Mouse (Mus musculus) MEL (cell line): ENCODE data around the gene Sez6l. TPM values are rescaled to one million over a fixed set of nuclear protein-coding genes. Genes with fewer than 3 reads are reported as not detected.

ENCODE experiments used
- DNase-seq: peaks from one replicate; pipeline ENCODE4 v3.0.0; 2011; ENCODE audit warnings: low read depth, low spot score
- H3K27ac ChIP-seq: 2 replicates; pipeline ENCODE4 v1.5.1; 2012; ENCODE audit warnings: low read depth, mild to moderate bottlenecking, control low read depth, low read length, moderate library complexity; ENCODE audit not compliant: control insufficient read depth
- H3K27me3 ChIP-seq, 2 experiments: fragments of 150-350 bp in 1 of 2; sonication (generic) in 1 of 2; 2 replicates each; pipeline ENCODE4 v1.6.1; 2012; ENCODE audit warnings: low read length in 2 of 2, mild to moderate bottlenecking in 2 of 2, improper control_type of control experiment in 1 of 2, moderate library complexity in 1 of 2; ENCODE audit not compliant: insufficient read depth in 2 of 2, control insufficient read depth in 1 of 2
- H3K36me3 ChIP-seq, 2 experiments: 2 replicates each; pipeline ENCODE4 v1.6.1; 2012 to 2014; ENCODE audit warnings: low read length in 2 of 2, improper control_type of control experiment in 1 of 2, inconsistent platforms in 1 of 2, mild to moderate bottlenecking in 1 of 2; ENCODE audit not compliant: insufficient read depth in 2 of 2, control insufficient read depth in 1 of 2
- H3K4me1 ChIP-seq, 2 experiments: fragments of 150-350 bp in 1 of 2; sonication (generic) in 1 of 2; 2 replicates each; pipeline ENCODE4 v1.6.1; 2012; ENCODE audit warnings: low read length in 2 of 2, improper control_type of control experiment in 1 of 2, mild to moderate bottlenecking in 1 of 2; ENCODE audit not compliant: insufficient read depth in 2 of 2, control insufficient read depth in 1 of 2
- H3K4me3 ChIP-seq, 2 experiments: fragments of 150-350 bp in 1 of 2; sonication (generic) in 1 of 2; 2 replicates each; pipeline ENCODE4 v1.5.1; 2012; ENCODE audit warnings: low read depth in 2 of 2, low read length in 2 of 2, mild to moderate bottlenecking in 2 of 2, moderate library complexity in 2 of 2, control low read depth in 1 of 2, improper control_type of control experiment in 1 of 2; ENCODE audit not compliant: control insufficient read depth in 1 of 2, insufficient read depth in 1 of 2
- H3K79me2 ChIP-seq: 2 replicates; pipeline ENCODE4 v1.6.1; 2012; ENCODE audit warnings: mild to moderate bottlenecking, low read length, moderate library complexity; ENCODE audit not compliant: control insufficient read depth, poor library complexity, insufficient read depth
- H3K9ac ChIP-seq: 2 replicates; pipeline ENCODE4 v1.6.1; 2012; ENCODE audit warnings: low read depth, mild to moderate bottlenecking, control low read depth, low read length, moderate library complexity; ENCODE audit not compliant: control insufficient read depth, poor library complexity, severe bottlenecking
- H3K9me3 ChIP-seq: fragments of 150-350 bp; sonication (generic); replicated peaks from 2 replicates; pipeline ENCODE4 v1.6.1; 2012; ENCODE audit warnings: mild to moderate bottlenecking, low read length, improper control_type of control experiment, moderate library complexity; ENCODE audit not compliant: insufficient read depth
- CHD1 ChIP-seq: IDR thresholded peaks from 2 replicates; pipeline ENCODE4 v1.6.1; 2012; ENCODE audit warnings: low read depth, mild to moderate bottlenecking, inconsistent platforms, low read length, improper control_type of control experiment
- CTCF ChIP-seq, 3 experiments: IDR thresholded peaks in 2 of 3; conservative IDR thresholded peaks in 1 of 3; 2 replicates each; pipeline ENCODE4 v1.5.1; 2011 to 2012; ENCODE audit warnings: low read length in 3 of 3, low read depth in 2 of 3, mild to moderate bottlenecking in 2 of 3, improper control_type of control experiment in 1 of 3, inconsistent platforms in 1 of 3, mixed read lengths in 1 of 3, moderate library complexity in 1 of 3; ENCODE audit not compliant: control insufficient read depth in 1 of 3, insufficient read depth in 1 of 3, poor library complexity in 1 of 3, severe bottlenecking in 1 of 3
- E2F4 ChIP-seq: IDR thresholded peaks from 2 replicates; pipeline ENCODE4 v1.6.1; 2011; ENCODE audit warnings: low read depth, low read length, improper control_type of control experiment, borderline replicate concordance
- ELF1 ChIP-seq: IDR thresholded peaks from 2 replicates; pipeline ENCODE4 v1.6.1; 2014; ENCODE audit warnings: low read depth, mild to moderate bottlenecking, inconsistent platforms, low read length, improper control_type of control experiment, moderate library complexity
- ETS1 ChIP-seq: IDR thresholded peaks from 2 replicates; pipeline ENCODE4 v1.6.1; 2012; ENCODE audit warnings: low read depth, mild to moderate bottlenecking, inconsistent platforms, low read length, improper control_type of control experiment, moderate library complexity
- GABPA ChIP-seq: IDR thresholded peaks from 2 replicates; pipeline ENCODE4 v1.6.1; 2012; ENCODE audit warnings: low read depth, mild to moderate bottlenecking, inconsistent platforms, low read length, improper control_type of control experiment, moderate library complexity
- GATA1 ChIP-seq: IDR thresholded peaks from 2 replicates; pipeline ENCODE4 v1.6.1; 2011; ENCODE audit warnings: low read depth, low read length, improper control_type of control experiment
- JUND ChIP-seq: IDR thresholded peaks from 2 replicates; pipeline ENCODE4 v1.6.1; 2011; ENCODE audit warnings: low read depth, mild to moderate bottlenecking, improper control_type of control experiment, low read length
- MAX ChIP-seq: IDR thresholded peaks from 2 replicates; pipeline ENCODE4 v1.6.1; 2011; ENCODE audit warnings: low read length, improper control_type of control experiment
- MAZ ChIP-seq: IDR thresholded peaks from 2 replicates; pipeline ENCODE4 v1.6.1; 2012; ENCODE audit warnings: low read depth, mild to moderate bottlenecking, inconsistent platforms, low read length, improper control_type of control experiment
- MEF2A ChIP-seq: IDR thresholded peaks from 2 replicates; pipeline ENCODE4 v1.6.1; 2014; ENCODE audit warnings: low read depth, mild to moderate bottlenecking, inconsistent platforms, low read length, improper control_type of control experiment; ENCODE audit not compliant: poor library complexity, insufficient replicate concordance, severe bottlenecking; ENCODE audit errors: extremely low read depth
- NRF1 ChIP-seq: IDR thresholded peaks from 2 replicates; pipeline ENCODE4 v1.6.1; 2014; ENCODE audit warnings: low read depth, mild to moderate bottlenecking, inconsistent platforms, low read length, improper control_type of control experiment, moderate library complexity; ENCODE audit not compliant: poor library complexity, insufficient read depth, severe bottlenecking
- POLR2AphosphoS2 ChIP-seq: IDR thresholded peaks from 2 replicates; pipeline ENCODE4 v1.6.1; 2011; ENCODE audit warnings: low read length, improper control_type of control experiment
- RAD21 ChIP-seq: IDR thresholded peaks from 2 replicates; pipeline ENCODE4 v1.6.1; 2011; ENCODE audit warnings: mild to moderate bottlenecking, low read depth, low read length, improper control_type of control experiment
- SMC3 ChIP-seq: IDR thresholded peaks from 2 replicates; pipeline ENCODE4 v1.6.1; 2011; ENCODE audit warnings: low read depth, low read length, improper control_type of control experiment
- TAL1 ChIP-seq: IDR thresholded peaks from 2 replicates; pipeline ENCODE4 v1.6.1; 2012; ENCODE audit warnings: mild to moderate bottlenecking, inconsistent platforms, low read length, moderate library complexity, mixed read lengths
- TBP ChIP-seq: IDR thresholded peaks from 2 replicates; pipeline ENCODE4 v1.8.0; 2011; ENCODE audit warnings: low read depth, low read length, improper control_type of control experiment
- TCF12 ChIP-seq: IDR thresholded peaks from 2 replicates; pipeline ENCODE4 v1.6.1; 2014; ENCODE audit warnings: low read depth, mild to moderate bottlenecking, inconsistent platforms, low read length, improper control_type of control experiment, moderate library complexity
- USF2 ChIP-seq, 2 experiments: IDR thresholded peaks; 2 replicates each; pipeline ENCODE4 v1.6.1; 2011 to 2012; ENCODE audit warnings: improper control_type of control experiment in 2 of 2, low read length in 2 of 2, borderline replicate concordance in 1 of 2, inconsistent platforms in 1 of 2, low read depth in 1 of 2, mild to moderate bottlenecking in 1 of 2; ENCODE audit not compliant: insufficient read depth in 1 of 2
- ZMIZ1 ChIP-seq: IDR thresholded peaks from 2 replicates; pipeline ENCODE4 v1.6.1; 2012; ENCODE audit warnings: low read depth, mild to moderate bottlenecking, inconsistent platforms, low read length, improper control_type of control experiment, moderate library complexity
- polyA plus RNA-seq, 2 experiments: library from polyadenylated mRNA; stranded (reverse) in 1 of 2; unstranded in 1 of 2; fragments of >175 nt in 1 of 2; fragments of >200 nt in 1 of 2; gene quantifications; 2 replicates each; pipeline versions ENCODE4 v1.2.1 to v1.2.4; 2012; ENCODE audit warnings: low replicate concordance in 2 of 2, low read depth in 1 of 2; ENCODE audit not compliant: insufficient read length in 2 of 2, insufficient read depth in 1 of 2, missing spikeins in 1 of 2
- total RNA-seq: library from RNA; depleted of rRNA; stranded (reverse); fragments of 300-350 nt; gene quantifications from 2 replicates; pipeline ENCODE4 v1.2.3, GENCODE M21; 2012

The Sez6l gene
- total and polyA plus RNA-seq, 3 experiments, result not detected

GRCm38 (mm10) chr5:112532894-112533293 lies 44.1 kb downstream of the Sez6l start:
- no peaks in the 10 kb centered on the region for H3K4me1 ChIP-seq
- TF ChIP-seq CHD1, result no peak
- no peak for TF ChIP-seq TCF12
- TF ChIP-seq USF2 (IDR thresholded peaks at IDR 0.05; ENCODE audit: borderline replicate concordance in 1 of 2, insufficient read depth in 1 of 2, low read depth in 1 of 2, low read length in 2 of 2), result no peak
- TF ChIP-seq TBP, result no peak
- no peak for TF ChIP-seq POLR2AphosphoS2
- no peak for TF ChIP-seq ZMIZ1
- no peak for TF ChIP-seq MAZ
- no peak for TF ChIP-seq GATA1
- no peak for TF ChIP-seq JUND
- no peak for TF ChIP-seq ELF1
- TF ChIP-seq CTCF (IDR thresholded peaks at IDR 0.05 in 2 of 3, conservative IDR thresholded peaks at IDR 0.05 in 1 of 3; ENCODE audit: control insufficient read depth in 1 of 3, insufficient read depth in 1 of 3, low read depth in 2 of 3, low read length in 3 of 3, poor library complexity in 1 of 3, severe bottlenecking in 1 of 3), result no peak
- no peak for TF ChIP-seq NRF1
- TF ChIP-seq MEF2A, result no peak
- no peak for TF ChIP-seq RAD21
- TF ChIP-seq E2F4, result no peak
- no peaks in the 10 kb centered on the region for H3K36me3 ChIP-seq
- H3K9ac ChIP-seq, result no peak overlapping the region
- no peak overlapping the region for H3K27ac ChIP-seq
- no peak for DNase-seq
- no peaks in the 10 kb centered on the region for H3K27me3 ChIP-seq
- H3K79me2 ChIP-seq, result no peaks in the 10 kb centered on the region
- no peaks in the 10 kb centered on the region for H3K9me3 ChIP-seq
- no peak overlapping the region for H3K4me3 ChIP-seq

- H3K4me3 ChIP-seq, result no peak overlapping the region
- no peaks in the 10 kb centered on the region for H3K36me3 ChIP-seq
- peak; percentile 14 for DNase-seq
- H3K9me3 ChIP-seq, result no peaks in the 10 kb centered on the region
- no peak overlapping the region for H3K9ac ChIP-seq
- no peak for TF ChIP-seq TAL1
- no peak for TF ChIP-seq TBP
- TF ChIP-seq GABPA, result no peak
- TF ChIP-seq CTCF (IDR thresholded peaks at IDR 0.05 in 2 of 3, conservative IDR thresholded peaks at IDR 0.05 in 1 of 3; ENCODE audit: control insufficient read depth in 1 of 3, insufficient read depth in 1 of 3, low read depth in 2 of 3, low read length in 3 of 3, poor library complexity in 1 of 3, severe bottlenecking in 1 of 3), result peak; percentile 28 to 47 (median 44)
- TF ChIP-seq MAX, result no peak
- TF ChIP-seq RAD21, result peak; percentile 19
- 0 out of 2 replicates have a peak, but pooled peaks have one; percentile 9 for TF ChIP-seq SMC3
- TF ChIP-seq NRF1, result no peak
- no peak for TF ChIP-seq ETS1
- no peaks in the 10 kb centered on the region for H3K4me1 ChIP-seq
- H3K79me2 ChIP-seq, result no peaks in the 10 kb centered on the region
- H3K27ac ChIP-seq, result no peak overlapping the region
- H3K27me3 ChIP-seq, result no peaks in the 10 kb centered on the region
Observed at GRCm38 (mm10) chr5:112532210-112532609, 44.8 kb downstream of the Sez6l start.
